Mouse (Mus musculus) CH12.LX (cell line): ENCODE results near the gene Cttnbp2. TPM values are rescaled to one million over a fixed set of nuclear protein-coding genes. Genes with fewer than 3 reads are reported as not detected.

Experiments used
- DNase-seq: peaks from one replicate; pipeline ENCODE4 v3.0.0-alpha.2; 2013; ENCODE audit errors: extremely low read depth
- H3K27ac ChIP-seq: 2 replicates; pipeline ENCODE4 v1.5.1; 2012; ENCODE audit warnings: low read depth, mild to moderate bottlenecking, control low read depth, moderate library complexity; ENCODE audit not compliant: insufficient read depth
- H3K27me3 ChIP-seq: replicated peaks from 2 replicates; pipeline ENCODE3; 2012; ENCODE audit warnings: inconsistent platforms
- H3K36me3 ChIP-seq, 2 experiments: replicated peaks in 1 of 2; 2 replicates each; pipeline versions ENCODE3 to v1.6.1; 2012; ENCODE audit warnings: inconsistent platforms in 1 of 2, low read length in 1 of 2, mild to moderate bottlenecking in 1 of 2, mixed read lengths in 1 of 2, moderate library complexity in 1 of 2; ENCODE audit not compliant: control insufficient read depth in 1 of 2, insufficient read depth in 1 of 2
- H3K4me1 ChIP-seq, 2 experiments: 2 replicates each; pipeline ENCODE4 v1.6.1; 2012; ENCODE audit warnings: inconsistent platforms in 1 of 2, moderate library complexity in 1 of 2; ENCODE audit not compliant: insufficient read depth in 2 of 2, control insufficient read depth in 1 of 2
- H3K4me2 ChIP-seq: 2 replicates; pipeline ENCODE4 v1.6.1; 2012; ENCODE audit warnings: low read depth, mild to moderate bottlenecking, control low read depth; ENCODE audit not compliant: poor library complexity, insufficient read depth, severe bottlenecking
- H3K4me3 ChIP-seq, 3 experiments: fragments of 150-350 bp in 1 of 3; sonication (generic) in 1 of 3; replicated peaks in 1 of 3; 2 replicates each; pipeline versions ENCODE3 to v1.5.1; 2011 to 2012; ENCODE audit warnings: low read depth in 2 of 3, low read length in 2 of 3, mild to moderate bottlenecking in 2 of 3, moderate library complexity in 2 of 3, control low read depth in 1 of 3, improper control_type of control experiment in 1 of 3, inconsistent platforms in 1 of 3, mixed read lengths in 1 of 3; ENCODE audit not compliant: poor library complexity in 1 of 3
- H3K79me2 ChIP-seq: replicated peaks from 2 replicates; pipeline ENCODE4 v1.6.1; 2012; ENCODE audit warnings: mild to moderate bottlenecking, moderate library complexity; ENCODE audit not compliant: control insufficient read depth, poor library complexity, insufficient read depth, severe bottlenecking; ENCODE audit errors: extremely low read depth
- H3K9ac ChIP-seq: 2 replicates; pipeline ENCODE4 v1.6.1; 2012; ENCODE audit warnings: low read depth, mild to moderate bottlenecking, control low read depth, moderate library complexity; ENCODE audit not compliant: insufficient read depth
- H3K9me3 ChIP-seq: replicated peaks from 2 replicates; pipeline ENCODE3; 2012; ENCODE audit warnings: low read length, inconsistent platforms, mixed read lengths
- CHD2 ChIP-seq: IDR thresholded peaks from 2 replicates; pipeline ENCODE4 v1.6.1; 2011; ENCODE audit warnings: low read length, improper control_type of control experiment
- E2F4 ChIP-seq: IDR thresholded peaks from 2 replicates; pipeline ENCODE4 v1.6.1; 2011; ENCODE audit warnings: low read depth, low read length, improper control_type of control experiment; ENCODE audit not compliant: insufficient replicate concordance
- EP300 ChIP-seq: IDR thresholded peaks from 2 replicates; pipeline ENCODE4 v1.6.1; 2011; ENCODE audit warnings: low read length, improper control_type of control experiment
- GABPA ChIP-seq: IDR thresholded peaks from 2 replicates; pipeline ENCODE4 v1.6.1; 2012; ENCODE audit warnings: low read depth, low read length, improper control_type of control experiment, inconsistent platforms; ENCODE audit not compliant: insufficient replicate concordance
- HCFC1 ChIP-seq: IDR thresholded peaks from 2 replicates; pipeline ENCODE4 v1.6.1; 2012; ENCODE audit warnings: low read depth, mild to moderate bottlenecking, inconsistent platforms, low read length, improper control_type of control experiment
- IRF4 ChIP-seq: IDR thresholded peaks from 2 replicates; pipeline ENCODE4 v1.6.1; 2014; ENCODE audit warnings: low read depth, mild to moderate bottlenecking, inconsistent platforms, low read length, improper control_type of control experiment
- MAX ChIP-seq: IDR thresholded peaks from 2 replicates; pipeline ENCODE4 v1.6.1; 2011; ENCODE audit warnings: low read length, improper control_type of control experiment
- MAZ ChIP-seq: IDR thresholded peaks from 2 replicates; pipeline ENCODE4 v1.6.1; 2012; ENCODE audit warnings: low read depth, mild to moderate bottlenecking, inconsistent platforms, low read length, improper control_type of control experiment, moderate library complexity
- MEF2A ChIP-seq: IDR thresholded peaks from 2 replicates; pipeline ENCODE4 v1.6.1; 2014; ENCODE audit warnings: low read depth, mild to moderate bottlenecking, inconsistent platforms, low read length, improper control_type of control experiment, borderline replicate concordance
- MXI1 ChIP-seq: IDR thresholded peaks from 2 replicates; pipeline ENCODE4 v1.6.1; 2011; ENCODE audit warnings: mild to moderate bottlenecking, low read depth, low read length, improper control_type of control experiment
- MYC ChIP-seq: IDR thresholded peaks from 2 replicates; pipeline ENCODE4 v1.6.1; 2011; ENCODE audit warnings: low read depth, mild to moderate bottlenecking, improper control_type of control experiment, low read length
- POLR2AphosphoS2 ChIP-seq: IDR thresholded peaks from 2 replicates; pipeline ENCODE4 v1.6.1; 2011; ENCODE audit warnings: low read depth, low read length, improper control_type of control experiment
- RAD21 ChIP-seq: IDR thresholded peaks from 2 replicates; pipeline ENCODE4 v1.6.1; 2011; ENCODE audit warnings: low read depth, mild to moderate bottlenecking, low read length, improper control_type of control experiment, moderate library complexity
- RCOR1 ChIP-seq: conservative IDR thresholded peaks from 2 replicates; pipeline ENCODE4 v1.6.1; 2012; ENCODE audit warnings: low read depth, mild to moderate bottlenecking, inconsistent platforms, low read length, improper control_type of control experiment
- SIN3A ChIP-seq: IDR thresholded peaks from 2 replicates; pipeline ENCODE4 v1.6.1; 2012; ENCODE audit warnings: low read length, improper control_type of control experiment, inconsistent platforms
- TCF12 ChIP-seq: IDR thresholded peaks from 2 replicates; pipeline ENCODE4 v1.6.1; 2014; ENCODE audit warnings: low read depth, mild to moderate bottlenecking, inconsistent platforms, low read length, improper control_type of control experiment
- USF1 ChIP-seq: IDR thresholded peaks from 2 replicates; pipeline ENCODE4 v1.6.1; 2014; ENCODE audit warnings: low read depth, mild to moderate bottlenecking, inconsistent platforms, low read length, improper control_type of control experiment
- USF2 ChIP-seq: conservative IDR thresholded peaks from 2 replicates; pipeline ENCODE4 v1.6.1; 2011; ENCODE audit warnings: low read depth, low read length, improper control_type of control experiment
- ZC3H11A ChIP-seq: IDR thresholded peaks from 2 replicates; pipeline ENCODE4 v1.6.1; 2012; ENCODE audit warnings: low read depth, mild to moderate bottlenecking, inconsistent platforms, low read length, improper control_type of control experiment
- ZKSCAN1 ChIP-seq: IDR thresholded peaks from 2 replicates; pipeline ENCODE4 v1.6.1; 2012; ENCODE audit warnings: low read depth, inconsistent platforms, low read length, improper control_type of control experiment, borderline replicate concordance
- ZMIZ1 ChIP-seq: IDR thresholded peaks from 2 replicates; pipeline ENCODE4 v1.6.1; 2012; ENCODE audit warnings: low read depth, mild to moderate bottlenecking, inconsistent platforms, low read length, improper control_type of control experiment
- ZNF384 ChIP-seq: IDR thresholded peaks from 2 replicates; pipeline ENCODE4 v1.6.1; 2012; ENCODE audit warnings: low read depth, low read length, improper control_type of control experiment, inconsistent platforms
- dilution Hi-C: fragments of 300-500 bp; cut with MboI; formaldehyde crosslinking; loops from 2 replicates; pipeline ENCODE4 v1.14.3; 2020; ENCODE audit warnings: low sequenced_read_pairs; ENCODE audit not compliant: extremely low pct_unique_long_range_greater_than_20kb, extremely low pct_ligation_motif_present
- in situ Hi-C: fragments of 300-500 bp; cut with MboI; formaldehyde crosslinking; loops from 3 replicates; pipeline ENCODE4 v1.14.3; 2019; ENCODE audit warnings: low sequenced_read_pairs, low pct_ligation_motif_present, low pct_unique_long_range_greater_than_20kb, mixed read lengths
- polyA plus RNA-seq: library from polyadenylated mRNA; unstranded; fragments of >175 nt; gene quantifications from 2 replicates; pipeline ENCODE4 v1.2.1, GENCODE M21; 2012; ENCODE audit warnings: low read depth; ENCODE audit not compliant: insufficient read length
- total RNA-seq, 2 experiments: library from RNA; depleted of rRNA; stranded (reverse); fragments of 300-350 nt in 1 of 2; fragments of >200 nt in 1 of 2; gene quantifications; 2 replicates each; pipeline ENCODE4 v1.2.3; 2012 to 2014

Gene Cttnbp2
- total and polyA plus RNA-seq, 3 experiments, result 1.1 to 1.7 (median 1.5) TPM

- no peak for TF ChIP-seq TCF12
- no peak for TF ChIP-seq MAZ
Measured at GRCm38 (mm10) chr6:18349153-18349858, 165.3 kb downstream of the Cttnbp2 start (continued).

GRCm38 (mm10) chr6:18344272-18344671, 170.4 kb downstream of the Cttnbp2 start:
- dilution Hi-C loops, result no loop called here
- no peak for TF ChIP-seq RCOR1
- TF ChIP-seq, all 38 proteins: peak for 0
- no peaks in the 10 kb centered on the region for H3K27me3 ChIP-seq
- no peak overlapping the region for H3K4me2 ChIP-seq
- H3K4me3 ChIP-seq, result no peak overlapping the region
- DNase-seq, result no peak
- no peaks in the 10 kb centered on the region for H3K79me2 ChIP-seq
- no peaks in the 10 kb centered on the region for H3K4me1 ChIP-seq
- no peak overlapping the region for H3K9ac ChIP-seq
- H3K36me3 ChIP-seq, result no peaks in the 10 kb centered on the region
- H3K9me3 ChIP-seq, result no peaks in the 10 kb centered on the region
- no peak overlapping the region for H3K27ac ChIP-seq
- in situ Hi-C loops, result no loop called here

- Histone ChIP-seq H3K4me2 (no peak overlapping the region), H3K27ac (no peak overlapping the region), H3K9me3 (no peaks in the 10 kb centered on the region), H3K4me1 (no peaks in the 10 kb centered on the region), H3K79me2 (no peaks in the 10 kb centered on the region), H3K36me3 (no peaks in the 10 kb centered on the region), H3K9ac (no peak overlapping the region), H3K27me3 (no peaks in the 10 kb centered on the region), H3K4me3 (no peak overlapping the region)
- dilution Hi-C loops (no loop called here), in situ Hi-C loops (no loop called here)
- no peak for DNase-seq
- TF ChIP-seq EP300, result no peak
- TF ChIP-seq ZNF384, result no peak
- no peak for TF ChIP-seq ZC3H11A
- TF ChIP-seq HCFC1, result no peak
- no peak for TF ChIP-seq MYC
- no peak for TF ChIP-seq RCOR1
- no peak for TF ChIP-seq IRF4
- no peak for TF ChIP-seq SIN3A
- no peak for TF ChIP-seq MEF2A
- TF ChIP-seq ZMIZ1, result no peak
- no peak for TF ChIP-seq MAX
- TF ChIP-seq GABPA, result no peak
- no peak for TF ChIP-seq USF2
- TF ChIP-seq USF1, result no peak
- TF ChIP-seq E2F4, result no peak
- no peak for TF ChIP-seq ZKSCAN1
- no peak for TF ChIP-seq MXI1
- TF ChIP-seq CHD2, result no peak
- no peak for TF ChIP-seq RAD21
- no peak for TF ChIP-seq POLR2AphosphoS2
Measured at GRCm38 (mm10) chr6:18338307-18338706, 176.3 kb downstream of the Cttnbp2 start.
